16 mouse cellular contexts compared by ENCODE assay signal in genomic region chr7:52467135-52467534, GRCm38 (mm10).
A peak's percentile ranks its signal among the peaks of the same experiment; 100 is the strongest.
DNase-seq lines count a peak whose midpoint lies in the region; ATAC-seq and TF ChIP-seq lines count a peak whose summit lies in the region.
"Had no signal": no experiment of that assay in that cellular context is flagged by ENCODE, and none has a peak within 500 bp of the region (broad histone marks: within the 10 kb centered on the region; RNA-seq: fewer than 3 reads in every experiment).

No protein-coding gene starts in this region.

- ATAC-seq in intestine, postnatal 0 days = no peak
- ATAC-seq in intestine, embryonic 15.5 days = no peak
- ATAC-seq in midbrain, embryonic 14.5 days (ENCODE audit: low FRiP score, low TSS enrichment) = no peak
- no peak for ATAC-seq in midbrain, embryonic 13.5 days
- ATAC-seq: midbrain, embryonic 16.5 days had no signal

- no peaks in the 10 kb centered on the region for H3K36me3 ChIP-seq in intestine, postnatal 0 days (ENCODE audit: control insufficient read depth, insufficient read depth)
- H3K36me3 ChIP-seq in intestine, embryonic 15.5 days = no peaks in the 10 kb centered on the region
- H3K36me3 ChIP-seq in midbrain, embryonic 14.5 days (ENCODE audit: control insufficient read depth, insufficient read depth, low read length) = no peaks in the 10 kb centered on the region
- no peaks in the 10 kb centered on the region for H3K36me3 ChIP-seq in midbrain, embryonic 13.5 days
- H3K36me3 ChIP-seq: hindbrain, embryonic 12.5 days; kidney, embryonic 15.5 days; limb, embryonic 13.5 days; neural tube, embryonic 13.5 days had no signal

- peak; percentile 8 for DNase-seq in midbrain, embryonic 14.5 days
- DNase-seq in R1 (ENCODE audit: low read depth, low spot score) = peak; percentile 40
- DNase-seq in Muller cell, postnatal 12 days (ENCODE audit: inconsistent ontology term) = no peak
- no peak for DNase-seq in gastrocnemius, adult 18-20 months (ENCODE audit: low spot score)
- DNase-seq: adrenal gland, postnatal 10 days; layer of hippocampus, postnatal 36 days; lung, postnatal 10 days had no signal

- H3K4me1 ChIP-seq in intestine, postnatal 0 days (replicated peaks; ENCODE audit: control insufficient read depth, insufficient read depth, low read length) = no peaks in the 10 kb centered on the region
- H3K4me1 ChIP-seq in intestine, embryonic 15.5 days (replicated peaks) = no peaks in the 10 kb centered on the region
- no peaks in the 10 kb centered on the region for H3K4me1 ChIP-seq in midbrain, embryonic 14.5 days (ENCODE audit: control insufficient read depth, insufficient read depth, low read length)
- H3K4me1 ChIP-seq in midbrain, embryonic 13.5 days (replicated peaks) = no peaks in the 10 kb centered on the region
- H3K4me1 ChIP-seq: hindbrain, embryonic 12.5 days; kidney, embryonic 15.5 days; limb, embryonic 13.5 days; neural tube, embryonic 13.5 days had no signal

- no peak overlapping the region for H3K27ac ChIP-seq in intestine, postnatal 0 days (ENCODE audit: low read depth, low read length)
- H3K27ac ChIP-seq in intestine, embryonic 15.5 days = no peak overlapping the region
- no peak overlapping the region for H3K27ac ChIP-seq in midbrain, embryonic 14.5 days (replicated peaks; ENCODE audit: low read depth, low read length)
- no peak overlapping the region for H3K27ac ChIP-seq in midbrain, embryonic 13.5 days
- H3K27ac ChIP-seq: hindbrain, embryonic 12.5 days; kidney, embryonic 15.5 days; limb, embryonic 13.5 days; neural tube, embryonic 13.5 days had no signal

- H3K9me3 ChIP-seq in intestine, postnatal 0 days (ENCODE audit: control insufficient read depth) = no peaks in the 10 kb centered on the region
- H3K9me3 ChIP-seq in intestine, embryonic 15.5 days = no peaks in the 10 kb centered on the region
- no peaks in the 10 kb centered on the region for H3K9me3 ChIP-seq in midbrain, embryonic 14.5 days (ENCODE audit: control insufficient read depth, low read length)
- H3K9me3 ChIP-seq in midbrain, embryonic 13.5 days = no peaks in the 10 kb centered on the region
- H3K9me3 ChIP-seq: hindbrain, embryonic 12.5 days; kidney, embryonic 15.5 days; limb, embryonic 13.5 days; neural tube, embryonic 13.5 days had no signal

- H3K4me3 ChIP-seq in intestine, postnatal 0 days (ENCODE audit: low read depth, low read length) = no peak overlapping the region
- H3K4me3 ChIP-seq in intestine, embryonic 15.5 days (replicated peaks) = no peak overlapping the region
- H3K4me3 ChIP-seq in midbrain, embryonic 14.5 days (replicated peaks; ENCODE audit: low read depth, low read length) = no peak overlapping the region
- no peak overlapping the region for H3K4me3 ChIP-seq in midbrain, embryonic 13.5 days (replicated peaks)
- H3K4me3 ChIP-seq: hindbrain, embryonic 12.5 days; kidney, embryonic 15.5 days; limb, embryonic 13.5 days; neural tube, embryonic 13.5 days had no signal

- no peak overlapping the region for H3K4me2 ChIP-seq in intestine, postnatal 0 days (replicated peaks; ENCODE audit: low read depth)
- H3K4me2 ChIP-seq in intestine, embryonic 15.5 days (replicated peaks) = no peak overlapping the region
- H3K4me2 ChIP-seq in midbrain, embryonic 14.5 days (ENCODE audit: low read length) = no peak overlapping the region
- no peak overlapping the region for H3K4me2 ChIP-seq in midbrain, embryonic 13.5 days (replicated peaks)
- H3K4me2 ChIP-seq: heart, embryonic 11.5 days; hindbrain, embryonic 12.5 days; kidney, embryonic 15.5 days; limb, embryonic 13.5 days; neural tube, embryonic 13.5 days had no signal

- peak; percentile 45 for TF ChIP-seq CTCF in intestine, postnatal 0 days (IDR thresholded peaks at IDR 0.05; ENCODE audit: low read depth)

- no peak overlapping the region for H3K9ac ChIP-seq in intestine, postnatal 0 days (ENCODE audit: low read depth, low read length)
- no peak overlapping the region for H3K9ac ChIP-seq in intestine, embryonic 15.5 days
- no peak overlapping the region for H3K9ac ChIP-seq in midbrain, embryonic 14.5 days (replicated peaks; ENCODE audit: low read length)
- no peak overlapping the region for H3K9ac ChIP-seq in midbrain, embryonic 13.5 days (replicated peaks)
- H3K9ac ChIP-seq: hindbrain, embryonic 12.5 days; kidney, embryonic 15.5 days; limb, embryonic 13.5 days; neural tube, embryonic 13.5 days had no signal

- H3K27me3 ChIP-seq in intestine, postnatal 0 days (replicated peaks; ENCODE audit: control insufficient read depth, insufficient read depth, low read length) = no peaks in the 10 kb centered on the region
- H3K27me3 ChIP-seq in intestine, embryonic 15.5 days (replicated peaks) = no peaks in the 10 kb centered on the region
- no peaks in the 10 kb centered on the region for H3K27me3 ChIP-seq in midbrain, embryonic 14.5 days (ENCODE audit: control insufficient read depth, insufficient read depth, low read length)
- H3K27me3 ChIP-seq in midbrain, embryonic 13.5 days = no peaks in the 10 kb centered on the region
- H3K27me3 ChIP-seq: hindbrain, embryonic 12.5 days; kidney, embryonic 15.5 days; limb, embryonic 13.5 days; neural tube, embryonic 13.5 days had no signal

Comparison
In these comparisons a context has a peak if more than half of its experiments do, and no peak if none do; other contexts are left out.
1. DNase-seq: peak in midbrain, embryonic 14.5 days (single experiment) and R1 (single experiment); none in Muller cell, postnatal 12 days (single experiment) and gastrocnemius, adult 18-20 months (single experiment).